Mouse (Mus musculus) hindbrain, embryonic 12.5 days (tissue): ENCODE results near the gene Acvr1. TPM values are rescaled to one million over a fixed set of nuclear protein-coding genes. Genes with fewer than 3 reads are reported as not detected.

ENCODE experiments used
- ATAC-seq: fragments of 200-750 bp; cut with Nextera tagmentation; 2 replicates; pipeline ENCODE4 v1.8.0; 2017; ENCODE audit warnings: moderate TSS enrichment; ENCODE audit not compliant: low FRiP score
- H3K27ac ChIP-seq: fragments of 300-500 bp; sonication (generic); 2 replicates; pipeline ENCODE4 v1.5.1; 2016; ENCODE audit warnings: mild to moderate bottlenecking
- H3K27me3 ChIP-seq: fragments of 300-500 bp; sonication (generic); 2 replicates; pipeline ENCODE4 v1.6.1; 2016; ENCODE audit warnings: mild to moderate bottlenecking
- H3K36me3 ChIP-seq: fragments of 300-500 bp; sonication (generic); 2 replicates; pipeline ENCODE4 v1.6.1; 2016; ENCODE audit warnings: mild to moderate bottlenecking
- H3K4me1 ChIP-seq: fragments of 300-500 bp; sonication (generic); 2 replicates; pipeline ENCODE4 v1.6.1; 2016
- H3K4me2 ChIP-seq: fragments of 300-500 bp; sonication (generic); replicated peaks from 2 replicates; pipeline ENCODE4 v1.6.1; 2016; ENCODE audit warnings: mild to moderate bottlenecking
- H3K4me3 ChIP-seq: fragments of 300-500 bp; sonication (generic); 2 replicates; pipeline ENCODE4 v1.5.1; 2016; ENCODE audit warnings: mild to moderate bottlenecking
- H3K9ac ChIP-seq: fragments of 300-500 bp; sonication (generic); 2 replicates; pipeline ENCODE4 v1.6.1; 2016; ENCODE audit warnings: mild to moderate bottlenecking, moderate library complexity
- H3K9me3 ChIP-seq: fragments of 300-500 bp; sonication (generic); replicated peaks from 2 replicates; pipeline ENCODE4 v1.6.1; 2016; ENCODE audit warnings: mild to moderate bottlenecking
- WGBS: fragments of 180-500 bp; shearing (Covaris S2); methylation state at CpG from one replicate; pipeline ENCODE4 v1.1.7; 2016; 5-methylcytosine and 5-hydroxymethylcytosine counted together
- polyA plus RNA-seq: library from polyadenylated mRNA; unstranded; fragments of >200 nt; fragmentation: Nextera tagmentation; extraction: Ambion mirVana; gene quantifications from 2 replicates; pipeline ENCODE4 v1.2.1, GENCODE M21; 2016

The Acvr1 gene
- polyA plus RNA-seq, 1 experiment from 2014 or later: 5.4 TPM

DNA sequence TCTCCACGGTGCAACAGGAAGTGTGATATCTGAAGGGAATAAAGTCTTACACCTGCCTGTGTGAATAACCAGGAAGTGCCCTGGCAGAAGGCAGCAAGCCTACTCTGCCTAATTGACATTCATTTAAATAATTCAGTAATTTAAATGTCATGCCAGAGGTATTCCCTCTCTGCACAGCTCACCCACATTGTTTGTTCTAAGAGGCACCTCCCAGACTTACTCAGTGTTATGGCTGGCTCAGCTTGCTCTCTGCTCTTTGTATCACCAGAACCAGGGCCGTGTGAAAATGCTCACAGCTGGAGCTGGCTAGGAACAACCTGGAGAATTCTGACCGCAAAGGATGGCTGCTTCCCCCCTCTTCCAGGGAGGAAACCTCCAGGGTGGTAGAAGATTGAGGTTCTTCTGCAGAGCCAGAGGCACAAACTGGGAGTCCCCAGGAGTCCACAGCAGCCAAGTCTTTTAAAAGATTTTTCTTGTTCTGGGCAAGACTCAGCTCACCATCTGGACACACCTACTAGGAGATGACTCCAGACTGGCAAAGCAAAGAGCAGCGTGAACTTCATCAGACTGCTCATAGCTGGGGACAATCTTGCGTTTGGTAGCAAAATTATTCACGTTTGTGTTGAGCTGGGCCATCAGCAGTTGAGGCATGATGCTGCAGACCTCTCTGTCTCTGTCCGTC lies 82.5 kb downstream of the Acvr1 start:
- H3K4me1 ChIP-seq: peaks cover 15% of the 10 kb centered on the region
- WGBS: 68% methylated on average over 7 of the region's 7 CpGs
- H3K27ac ChIP-seq: no peak overlapping the region

DNA sequence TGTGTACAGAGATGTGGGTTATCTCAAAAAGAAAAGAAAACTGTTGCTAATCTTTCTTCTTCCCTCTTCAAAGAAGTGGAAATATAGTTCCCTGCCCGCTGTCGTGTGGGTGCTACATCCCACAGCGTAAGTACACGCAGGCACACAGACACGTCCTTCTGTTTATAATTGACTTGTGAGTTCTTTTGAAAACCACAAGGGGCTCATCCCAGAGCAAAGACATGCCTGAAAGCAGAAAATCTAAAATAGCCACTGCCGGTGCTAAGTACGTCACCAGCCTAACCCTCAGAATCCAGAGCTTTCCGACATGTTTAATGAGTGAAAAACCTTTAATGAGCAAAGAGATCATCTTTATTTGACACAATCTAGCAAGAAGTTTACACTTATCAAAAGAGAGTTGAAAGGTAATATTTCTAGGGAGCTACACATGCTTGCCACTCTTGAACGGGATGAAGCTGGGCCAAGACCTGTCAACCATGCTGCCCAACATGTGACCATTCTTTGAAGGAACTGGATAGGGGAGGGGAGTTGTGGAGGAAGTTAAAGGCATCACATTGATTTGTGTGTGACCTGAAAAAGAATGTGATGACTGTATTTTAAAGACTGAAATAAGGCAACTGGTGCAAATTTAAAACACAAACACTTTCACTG lies 85.4 kb downstream of the Acvr1 start:
- Histone ChIP-seq H3K4me3 (no peak overlapping the region), H3K36me3 (no peaks in the 10 kb centered on the region), H3K27ac (no peak overlapping the region), H3K4me2 (no peak overlapping the region), H3K9ac (no peak overlapping the region), H3K4me1 (peaks cover 10% of the 10 kb centered on the region), H3K27me3 (no peaks in the 10 kb centered on the region), H3K9me3 (no peaks in the 10 kb centered on the region)
- 82% methylated on average over 9 of the region's 9 CpGs for WGBS
- no peak for ATAC-seq

More for the DNA sequence above, 82.5 kb downstream of the Acvr1 start:
- H3K27me3 ChIP-seq: no peaks in the 10 kb centered on the region
- no peak overlapping the region for H3K4me3 ChIP-seq
- no peaks in the 10 kb centered on the region for H3K36me3 ChIP-seq
- no peaks in the 10 kb centered on the region for H3K9me3 ChIP-seq
- H3K4me2 ChIP-seq: no peak overlapping the region
- H3K9ac ChIP-seq: no peak overlapping the region
- no peak for ATAC-seq

DNA sequence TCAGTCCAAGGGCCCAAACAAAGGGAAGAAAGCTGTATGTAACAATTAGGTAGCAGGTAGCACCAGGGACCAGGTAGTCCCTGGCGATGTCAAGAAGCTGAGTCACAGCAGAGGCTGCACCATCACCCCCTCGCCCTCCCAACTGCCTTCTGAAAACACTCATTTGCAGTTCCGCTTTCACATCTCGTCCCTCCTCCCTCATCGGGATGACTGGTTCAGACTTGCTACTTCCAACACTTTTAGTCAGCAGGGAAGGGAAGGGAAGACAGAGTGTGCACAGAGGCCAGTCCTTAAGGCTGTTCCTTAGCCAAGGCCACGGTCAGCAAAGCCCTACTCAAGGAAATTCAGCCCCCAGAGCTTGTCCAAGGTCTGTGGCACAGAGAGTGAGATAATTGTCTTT lies 86.2 kb downstream of the Acvr1 start:
- 73% methylated on average over 6 of the region's 6 CpGs for WGBS
- H3K27ac ChIP-seq: no peak overlapping the region
- peaks cover 8% of the 10 kb centered on the region; the same call in 1 of the 2 replicates for H3K4me1 ChIP-seq
- no peaks in the 10 kb centered on the region for H3K27me3 ChIP-seq
- no peak overlapping the region for H3K4me2 ChIP-seq
- no peak overlapping the region for H3K4me3 ChIP-seq
- H3K36me3 ChIP-seq: no peaks in the 10 kb centered on the region
- no peaks in the 10 kb centered on the region for H3K9me3 ChIP-seq
- no peak for ATAC-seq
- no peak overlapping the region for H3K9ac ChIP-seq

DNA sequence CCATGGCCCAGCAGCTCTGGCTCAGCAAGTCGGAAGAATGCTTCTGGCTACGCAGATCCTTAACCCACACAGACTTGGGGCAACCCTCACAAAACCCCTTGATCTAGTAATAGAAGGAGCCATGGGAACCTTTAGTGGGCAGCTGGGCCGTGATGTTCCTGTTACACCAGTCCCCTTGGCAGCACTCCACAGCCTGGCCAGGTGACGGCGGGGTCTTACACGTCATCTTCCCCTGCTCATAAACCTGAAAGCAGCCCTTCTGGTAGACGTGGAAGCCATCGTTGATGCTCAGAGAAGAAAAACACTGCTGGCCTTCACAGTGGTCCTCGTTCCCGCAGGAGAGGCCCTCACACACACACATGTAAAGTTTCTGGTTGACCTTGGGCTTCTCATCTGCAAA lies 87.4 kb downstream of the Acvr1 start:
- Histone ChIP-seq H3K4me1 (peaks cover 4% of the 10 kb centered on the region; the same call in 1 of the 2 replicates), H3K4me3 (no peak overlapping the region), H3K27ac (no peak overlapping the region), H3K27me3 (no peaks in the 10 kb centered on the region), H3K4me2 (no peak overlapping the region), H3K36me3 (no peaks in the 10 kb centered on the region), H3K9me3 (no peaks in the 10 kb centered on the region), H3K9ac (no peak overlapping the region)
- 80% methylated on average over 10 of the region's 10 CpGs for WGBS
- ATAC-seq: no peak

DNA sequence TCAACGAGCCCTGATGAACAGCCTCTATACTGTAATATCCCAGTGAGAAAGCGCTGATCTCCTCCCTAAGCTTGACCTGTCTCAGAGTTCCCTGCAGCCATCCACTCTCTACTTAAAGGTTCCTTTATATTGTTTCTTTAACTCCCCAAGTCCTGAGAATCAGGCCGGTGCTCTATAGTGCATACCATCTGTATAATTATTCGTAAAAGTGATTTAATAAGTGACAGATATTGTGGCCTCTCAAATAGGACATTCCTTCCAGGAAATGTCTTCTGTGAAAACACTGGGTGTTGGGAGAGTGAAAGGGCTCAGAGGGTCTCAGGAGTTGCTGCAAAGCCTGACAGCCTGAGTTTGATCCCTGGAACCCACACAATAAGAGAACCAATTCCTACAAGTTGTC lies 88.8 kb downstream of the Acvr1 start:
- Histone ChIP-seq H3K9ac (no peak overlapping the region), H3K9me3 (no peaks in the 10 kb centered on the region), H3K36me3 (0 out of 2 replicates have a peak, but pooled peaks cover 6% of the 10 kb centered on the region), H3K4me3 (no peak overlapping the region), H3K27ac (no peak overlapping the region), H3K4me2 (no peak overlapping the region), H3K27me3 (no peaks in the 10 kb centered on the region), H3K4me1 (no peaks in the 10 kb centered on the region)
- ATAC-seq: no peak
- WGBS: 92% methylated on average over 4 of the region's 4 CpGs

DNA sequence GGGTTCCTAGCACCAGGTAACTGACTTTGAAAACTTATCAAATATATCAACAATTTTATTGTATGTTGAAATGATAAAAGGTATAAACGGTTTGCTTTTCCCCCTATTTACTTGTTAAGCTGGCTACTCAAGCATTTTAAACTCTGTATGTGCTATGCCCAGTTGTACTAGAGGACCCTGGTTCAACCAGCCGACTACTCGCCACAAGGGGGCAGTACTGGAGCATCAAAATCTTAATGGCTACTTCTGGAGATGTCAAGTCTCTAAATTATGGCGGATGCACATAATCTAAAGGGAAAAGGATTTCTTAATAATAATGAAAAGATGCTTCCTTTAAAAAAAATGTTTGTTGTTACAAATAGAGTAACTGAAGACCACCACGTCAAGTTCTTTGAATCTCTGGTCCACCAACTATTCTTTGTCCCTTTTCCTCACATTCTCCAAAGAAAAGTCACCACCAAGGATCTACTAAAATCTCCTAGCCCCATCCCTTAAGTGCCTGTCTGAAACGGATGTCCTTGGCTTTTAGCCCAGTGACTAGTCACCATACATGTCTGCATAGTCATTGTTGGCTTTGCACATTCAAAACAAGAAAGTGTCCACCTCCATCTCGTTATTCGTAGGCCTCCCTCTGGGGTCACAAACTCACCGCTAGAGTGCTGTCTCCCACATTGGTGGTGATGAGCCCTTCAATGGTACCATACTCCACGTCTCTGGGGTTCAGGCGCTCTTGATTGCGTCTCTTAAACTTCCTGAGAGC lies 89.8 kb downstream of the Acvr1 start:
- 66% methylated on average over 12 of the region's 12 CpGs for WGBS
- Histone ChIP-seq H3K27ac (no peak overlapping the region), H3K9me3 (no peaks in the 10 kb centered on the region), H3K4me2 (no peak overlapping the region), H3K27me3 (no peaks in the 10 kb centered on the region), H3K9ac (no peak overlapping the region), H3K4me3 (no peak overlapping the region), H3K4me1 (no peaks in the 10 kb centered on the region), H3K36me3 (0 out of 2 replicates have a peak, but pooled peaks cover 6% of the 10 kb centered on the region)
- ATAC-seq: peak; percentile 76

DNA sequence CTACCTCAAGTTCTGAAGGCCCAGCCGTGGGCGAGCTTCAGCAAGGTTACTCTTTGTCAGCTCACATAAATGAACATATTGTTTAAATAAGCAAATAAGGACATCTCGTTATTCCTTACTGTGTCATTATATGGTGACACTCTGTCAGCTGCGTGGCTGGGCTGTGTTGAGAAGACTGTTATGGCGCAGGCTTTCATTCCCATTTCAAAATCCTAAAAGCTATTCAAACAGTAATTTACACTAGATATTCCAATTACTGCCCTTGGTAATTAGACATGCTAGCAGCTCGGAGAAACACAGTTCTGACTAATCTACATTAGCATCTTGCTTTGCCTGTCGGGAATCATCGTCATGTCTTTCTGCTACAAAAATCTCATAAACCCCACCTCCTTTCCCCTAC lies 91.4 kb downstream of the Acvr1 start:
- 89% methylated on average over 8 of the region's 8 CpGs for WGBS
- Histone ChIP-seq H3K9me3 (no peaks in the 10 kb centered on the region), H3K4me3 (no peak overlapping the region), H3K27ac (no peak overlapping the region), H3K36me3 (peaks cover 9% of the 10 kb centered on the region; the same call in 1 of the 2 replicates), H3K4me1 (no peaks in the 10 kb centered on the region), H3K4me2 (no peak overlapping the region), H3K9ac (no peak overlapping the region), H3K27me3 (no peaks in the 10 kb centered on the region)
- ATAC-seq: no peak

DNA sequence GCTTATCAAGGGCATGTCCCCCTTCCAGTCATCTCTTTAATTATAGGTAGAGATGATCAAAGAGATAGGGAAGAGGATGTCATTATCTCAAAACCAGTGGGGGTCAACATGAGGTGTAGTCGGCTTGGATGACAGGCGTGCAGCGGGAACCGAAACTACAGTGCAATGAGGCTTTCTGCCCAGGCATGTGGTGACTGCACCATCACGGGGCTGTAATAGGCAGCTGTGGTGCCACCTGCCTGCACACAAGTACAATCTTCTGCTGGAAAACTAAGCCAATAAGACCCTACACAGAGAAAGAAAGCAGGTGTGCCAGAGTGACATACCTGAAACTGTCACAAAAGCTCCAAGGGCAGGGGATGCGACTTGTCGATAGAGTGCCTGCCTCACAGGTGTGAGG lies 96.7 kb downstream of the Acvr1 start:
- Histone ChIP-seq H3K4me2 (no peak overlapping the region), H3K4me1 (no peaks in the 10 kb centered on the region), H3K36me3 (peaks cover 43% of the 10 kb centered on the region), H3K9ac (no peak overlapping the region), H3K27ac (no peak overlapping the region), H3K9me3 (peaks cover 6% of the 10 kb centered on the region; the same call in 1 of the 2 replicates), H3K4me3 (no peak overlapping the region), H3K27me3 (no peaks in the 10 kb centered on the region)
- 95% methylated on average over 7 of the region's 7 CpGs for WGBS
- ATAC-seq: no peak

- H3K27me3 ChIP-seq: no peaks in the 10 kb centered on the region
- peaks cover 48% of the 10 kb centered on the region for H3K36me3 ChIP-seq
- H3K4me2 ChIP-seq: no peak within 1 kb of the TSS
- H3K4me3 ChIP-seq: no peak within 1 kb of the TSS
- H3K27ac ChIP-seq: no peak within 1 kb of the TSS
- no peaks in the 10 kb centered on the region for H3K4me1 ChIP-seq
- peaks cover 6% of the 10 kb centered on the region; the same call in 1 of the 2 replicates for H3K9me3 ChIP-seq
- 97% methylated on average over 7 of the region's 7 CpGs for WGBS
- ATAC-seq: no peak
- no peak within 1 kb of the TSS for H3K9ac ChIP-seq
Observed at GRCm38 (mm10) chr2:58469816-58470215, 97.1 kb downstream of the Acvr1 start, which contains the start of gene Gm17409. Gene Gm17409 (plus strand): TSS chr2:58470116.

DNA sequence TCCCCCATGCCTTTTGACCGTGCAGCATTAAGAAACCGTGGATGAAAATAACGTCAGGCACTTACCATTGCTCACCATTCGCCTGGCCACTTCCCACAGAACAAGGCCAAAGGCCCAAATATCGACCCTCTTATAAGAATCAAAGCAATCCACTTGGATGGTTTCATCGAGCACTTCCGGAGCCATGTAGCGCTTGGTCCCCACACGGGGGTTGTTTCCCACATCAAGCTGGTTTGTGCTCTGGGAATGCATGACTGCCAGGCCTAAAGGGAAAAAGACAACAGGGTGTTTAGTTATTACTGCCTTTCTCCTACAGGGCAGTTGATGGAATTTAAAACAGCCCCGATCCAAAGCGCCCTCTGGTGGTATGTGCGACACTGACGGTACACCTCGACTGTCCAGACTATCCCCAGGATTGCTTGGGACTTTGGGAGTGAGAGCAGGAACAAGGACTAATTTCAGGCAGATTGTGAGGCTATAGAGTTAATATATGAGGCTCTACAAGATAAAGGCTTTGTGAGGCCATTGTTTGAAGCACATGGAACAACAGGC lies 108.1 kb downstream of the Acvr1 start:
- no peaks in the 10 kb centered on the region for H3K27me3 ChIP-seq
- H3K36me3 ChIP-seq: peaks cover 40% of the 10 kb centered on the region
- no peak for ATAC-seq
- H3K4me3 ChIP-seq: no peak overlapping the region
- 86% methylated on average over 14 of the region's 14 CpGs for WGBS
- no peaks in the 10 kb centered on the region for H3K4me1 ChIP-seq
- H3K27ac ChIP-seq: no peak overlapping the region
- no peaks in the 10 kb centered on the region for H3K9me3 ChIP-seq
- H3K4me2 ChIP-seq: no peak overlapping the region
- no peak overlapping the region for H3K9ac ChIP-seq

DNA sequence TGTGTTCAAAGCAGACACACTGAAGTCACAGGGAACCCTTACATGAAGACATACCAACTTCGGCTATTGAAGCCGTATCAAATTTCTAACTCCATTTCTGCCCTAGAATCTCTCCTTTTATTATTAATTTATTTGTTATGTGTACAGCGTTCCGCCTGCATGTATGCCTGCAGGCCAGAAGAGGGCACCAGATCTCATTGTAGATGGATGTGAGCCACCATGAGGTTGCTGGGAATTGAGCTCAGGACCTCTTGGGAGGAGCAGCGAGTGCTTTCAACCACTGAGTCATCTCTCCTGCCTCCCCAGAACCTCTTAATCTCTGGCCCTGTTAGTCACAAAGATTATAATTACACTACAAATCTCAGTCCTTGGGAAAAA lies 109.5 kb downstream of the Acvr1 start:
- Histone ChIP-seq H3K4me1 (no peaks in the 10 kb centered on the region), H3K9ac (no peak overlapping the region), H3K27ac (no peak overlapping the region), H3K4me2 (no peak overlapping the region), H3K9me3 (no peaks in the 10 kb centered on the region), H3K36me3 (peaks cover 35% of the 10 kb centered on the region), H3K27me3 (no peaks in the 10 kb centered on the region), H3K4me3 (no peak overlapping the region)
- 97% methylated on average over 5 of the region's 5 CpGs for WGBS
- ATAC-seq: no peak

DNA sequence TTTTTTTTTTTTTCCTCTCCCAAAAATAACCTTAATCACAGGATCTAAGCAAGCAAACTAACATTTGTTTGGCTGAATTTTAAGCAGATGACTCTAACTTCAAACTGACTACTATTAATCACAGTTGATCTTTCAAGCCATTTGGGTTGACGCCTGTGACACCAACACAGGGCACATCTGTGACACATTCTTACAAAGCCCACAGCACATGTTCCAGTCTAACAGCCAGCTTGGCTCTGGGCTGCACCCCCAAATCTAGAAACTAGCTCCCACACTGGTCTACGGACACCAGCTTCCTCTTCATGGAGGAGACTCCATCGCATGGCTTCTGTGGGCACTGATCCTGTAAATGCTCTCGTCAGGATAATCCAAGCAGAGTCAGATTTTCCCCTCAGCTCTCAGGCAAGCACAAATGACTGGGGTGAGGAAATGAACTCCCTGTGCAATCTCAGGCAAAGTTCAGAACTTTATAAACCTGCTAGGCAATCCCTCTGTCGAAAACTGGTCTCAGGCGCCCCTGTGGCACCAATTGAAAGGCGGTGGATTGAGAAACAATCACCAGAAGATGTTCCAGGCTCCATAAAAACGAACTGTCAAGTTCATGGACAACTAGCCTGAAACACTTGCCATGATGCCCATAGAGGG lies 110.0 kb downstream of the Acvr1 start:
- Histone ChIP-seq H3K27ac (no peak overlapping the region), H3K36me3 (peaks cover 31% of the 10 kb centered on the region), H3K4me3 (no peak overlapping the region), H3K4me1 (no peaks in the 10 kb centered on the region), H3K9ac (no peak overlapping the region), H3K27me3 (no peaks in the 10 kb centered on the region), H3K4me2 (no peak overlapping the region), H3K9me3 (no peaks in the 10 kb centered on the region)
- no peak for ATAC-seq
- 92% methylated on average over 8 of the region's 8 CpGs for WGBS
